ENCODE assay signal across 26 mouse cellular contexts in the genomic region with DNA sequence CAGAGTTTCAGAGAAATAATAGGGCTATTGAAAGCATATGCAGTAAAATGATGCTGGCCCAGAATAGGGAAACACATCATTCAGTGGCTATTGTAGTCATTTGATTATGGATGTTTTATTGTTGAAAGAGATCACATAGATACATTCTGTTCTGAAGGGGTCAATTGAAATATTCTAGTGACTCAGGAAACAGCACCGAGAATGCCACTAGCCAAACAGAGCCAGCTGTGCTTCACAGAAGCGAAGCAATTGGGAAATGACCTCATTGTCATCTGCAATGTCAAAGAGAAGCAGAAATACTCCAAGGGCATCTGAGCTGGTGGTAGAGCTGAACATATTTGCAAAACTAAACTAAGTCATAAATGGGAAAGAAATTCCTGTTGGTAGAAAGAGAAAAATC.
"Had no signal": no experiment of that assay in that cellular context is flagged by ENCODE, and none has a peak within 500 bp of the region (broad histone marks: within the 10 kb centered on the region; RNA-seq: fewer than 3 reads in every experiment).

No protein-coding gene starts in this region.

- H3K9me3 ChIP-seq: heart, embryonic 15.5 days; hindbrain, embryonic 13.5 days; hindbrain, embryonic 15.5 days; kidney, embryonic 15.5 days; liver, embryonic 12.5 days had no signal

- H3K27ac ChIP-seq: gastrocnemius, adult 2 months; heart, adult 2 months; heart, embryonic 13.5 days; heart, embryonic 15.5 days; hindbrain, embryonic 13.5 days; hindbrain, embryonic 15.5 days; hindbrain, postnatal 0 days; kidney, embryonic 15.5 days; kidney, postnatal 0 days; limb, embryonic 13.5 days; limb, embryonic 15.5 days; liver, embryonic 12.5 days; liver, embryonic 14.5 days had no signal

- H3K4me1 ChIP-seq: heart, embryonic 13.5 days; heart, embryonic 15.5 days; hindbrain, embryonic 13.5 days; hindbrain, embryonic 15.5 days; kidney, embryonic 15.5 days; limb, embryonic 13.5 days; limb, embryonic 15.5 days; liver, embryonic 12.5 days had no signal

- H3K4me3 ChIP-seq: gastrocnemius, adult 2 months; heart, adult 2 months; heart, embryonic 13.5 days; heart, embryonic 15.5 days; hindbrain, embryonic 13.5 days; hindbrain, embryonic 15.5 days; kidney, embryonic 15.5 days; limb, embryonic 13.5 days; limb, embryonic 15.5 days; liver, embryonic 12.5 days had no signal

- H3K9ac ChIP-seq: heart, embryonic 13.5 days; heart, embryonic 15.5 days; hindbrain, embryonic 13.5 days; hindbrain, embryonic 15.5 days; kidney, embryonic 15.5 days; limb, embryonic 13.5 days; limb, embryonic 15.5 days; liver, embryonic 12.5 days; liver, embryonic 14.5 days had no signal

- H3K4me2 ChIP-seq: heart, embryonic 11.5 days; heart, embryonic 13.5 days; heart, embryonic 15.5 days; hindbrain, embryonic 13.5 days; hindbrain, embryonic 15.5 days; kidney, embryonic 15.5 days; limb, embryonic 13.5 days; limb, embryonic 15.5 days; liver, embryonic 12.5 days had no signal

- H3K36me3 ChIP-seq: heart, embryonic 13.5 days; heart, embryonic 15.5 days; hindbrain, embryonic 13.5 days; hindbrain, embryonic 15.5 days; kidney, embryonic 15.5 days; limb, embryonic 13.5 days; limb, embryonic 15.5 days; liver, embryonic 12.5 days had no signal

- H3K27me3 ChIP-seq: heart, embryonic 13.5 days; heart, embryonic 15.5 days; hindbrain, embryonic 13.5 days; hindbrain, embryonic 15.5 days; kidney, embryonic 15.5 days; limb, embryonic 13.5 days; limb, embryonic 15.5 days; liver, embryonic 12.5 days had no signal

- DNase-seq: gastrocnemius, adult 2 months; gastrocnemius, postnatal 10 days; gastrocnemius, postnatal 25 days; heart, adult 2 months; heart, postnatal 14 days; heart, postnatal 36 days; kidney, adult 11 months; kidney, adult 2 months; kidney, adult 9 months; kidney, postnatal 14 days; kidney, postnatal 36 days; layer of hippocampus, adult 9-11 months; layer of hippocampus, postnatal 36 days; left cerebral cortex, postnatal 4 days had no signal
